Mouse (Mus musculus) heart, adult 8-10 months (tissue): ENCODE measurements around the gene Krtap7-1. TPM values are rescaled to one million over a fixed set of nuclear protein-coding genes. Genes with fewer than 3 reads are reported as not detected.

Experiments
- DNase-seq: peaks from one replicate; pipeline ENCODE4 v3.0.0; 2022; ENCODE audit warnings: low spot score
- total RNA-seq, 4 experiments: library from RNA; stranded (reverse); gene quantifications; 2 replicates each; pipeline ENCODE4 v1.2.4; 2022

Gene Krtap7-1
- total RNA-seq = not detected

DNA sequence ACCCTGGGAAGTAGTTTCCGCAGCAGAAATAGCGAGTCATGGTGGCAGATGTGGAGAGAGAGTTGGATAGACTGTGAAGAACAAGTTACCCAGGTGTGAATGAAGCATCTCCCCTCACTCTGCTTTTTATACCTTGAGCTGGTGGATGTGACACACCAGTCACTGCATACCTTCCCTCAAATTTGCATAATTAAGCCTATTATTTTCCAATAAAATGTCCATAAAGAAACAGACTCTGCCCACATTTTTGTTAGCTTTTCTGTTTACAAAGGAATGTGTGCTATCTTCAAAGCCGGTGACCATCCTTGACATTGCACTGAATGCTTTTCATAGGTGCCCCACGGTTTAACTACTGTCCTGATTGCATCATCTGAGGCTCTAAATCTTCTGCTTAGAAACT, at the start of gene Krtap7-1:
Gene Krtap7-1, minus strand, starts transcription at position 101 of the 400 bp plus-strand sequence.
- no peak for DNase-seq

DNA sequence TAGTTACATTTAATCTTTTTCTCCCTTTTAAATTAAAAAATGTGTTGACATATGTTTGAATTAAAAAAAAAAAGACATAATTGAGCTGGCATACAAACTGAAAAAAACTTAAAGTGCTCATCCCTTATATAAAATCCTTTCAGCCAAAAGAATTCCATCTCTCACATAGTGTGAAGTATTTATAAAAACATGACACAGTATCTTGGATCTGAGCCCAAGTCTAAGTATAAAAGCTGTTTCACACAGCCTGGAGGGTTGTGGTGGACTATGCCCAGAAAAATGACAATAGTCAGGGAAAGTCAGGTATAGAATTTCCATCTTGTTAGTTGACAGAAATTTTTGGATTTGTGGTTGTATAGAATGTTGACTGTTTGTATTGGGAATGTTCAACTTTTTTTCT, 42.2 kb upstream of the Krtap7-1 start:
- DNase-seq = peak; percentile 21

DNA sequence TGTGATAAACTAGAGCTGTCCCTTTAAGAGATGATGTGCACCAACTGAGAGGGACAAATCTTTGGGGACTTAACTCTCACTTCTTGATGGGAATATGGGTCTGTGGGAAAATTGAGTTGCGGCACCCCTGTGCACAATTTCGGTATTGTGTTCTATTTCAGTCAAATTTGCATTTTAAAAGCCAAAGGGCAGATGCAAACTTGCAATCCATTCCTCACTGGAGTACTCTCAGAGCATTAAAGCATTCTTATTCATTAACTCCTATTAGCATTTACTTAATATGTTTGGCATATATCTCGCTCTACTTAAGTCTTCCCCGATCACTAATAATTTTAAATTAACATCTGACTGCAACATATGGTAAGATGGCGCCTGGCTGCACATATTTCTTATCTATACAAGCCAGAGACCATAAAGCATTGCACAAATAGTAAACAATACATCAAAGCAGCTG, 29.9 kb upstream of the Krtap7-1 start:
- DNase-seq = no peak

DNA sequence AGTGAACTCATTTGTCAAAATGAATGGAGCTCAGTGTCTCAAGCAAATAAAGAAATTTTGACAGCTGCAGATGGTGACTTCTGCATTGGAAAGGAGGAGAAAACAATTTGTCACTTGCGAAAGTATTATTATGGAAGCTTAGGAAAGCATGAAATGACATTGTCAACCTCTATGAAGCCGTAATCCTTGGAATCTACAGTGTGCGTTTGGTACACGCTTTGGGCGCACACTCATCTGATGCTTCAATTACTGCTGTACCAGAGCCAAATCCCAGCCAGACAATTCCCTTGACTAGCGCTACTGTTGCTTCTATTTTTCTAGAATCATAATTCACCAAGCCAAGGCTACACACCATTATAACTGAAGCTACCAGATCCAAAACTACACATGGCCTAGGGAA, 29.2 kb upstream of the Krtap7-1 start:
- no peak for DNase-seq

DNA sequence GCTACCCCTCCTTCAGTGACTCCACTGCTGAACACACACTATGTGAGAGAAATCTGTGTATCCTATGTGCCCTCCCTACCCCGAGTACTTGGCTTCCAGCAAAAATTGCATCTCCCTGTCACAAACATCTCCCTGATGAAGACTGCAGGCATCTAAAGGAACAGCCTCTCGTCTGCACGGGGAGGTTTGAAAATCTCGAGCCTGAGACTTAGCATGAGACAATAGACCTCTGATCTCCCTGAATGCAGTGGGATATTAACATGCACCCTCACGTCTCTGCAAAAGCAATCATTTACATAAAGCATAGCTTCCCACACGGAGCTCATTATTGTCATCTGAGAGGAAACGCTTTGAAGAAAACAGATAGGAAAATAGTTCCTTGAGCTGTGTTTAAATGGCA, 22.4 kb upstream of the Krtap7-1 start:
- no peak for DNase-seq

DNA sequence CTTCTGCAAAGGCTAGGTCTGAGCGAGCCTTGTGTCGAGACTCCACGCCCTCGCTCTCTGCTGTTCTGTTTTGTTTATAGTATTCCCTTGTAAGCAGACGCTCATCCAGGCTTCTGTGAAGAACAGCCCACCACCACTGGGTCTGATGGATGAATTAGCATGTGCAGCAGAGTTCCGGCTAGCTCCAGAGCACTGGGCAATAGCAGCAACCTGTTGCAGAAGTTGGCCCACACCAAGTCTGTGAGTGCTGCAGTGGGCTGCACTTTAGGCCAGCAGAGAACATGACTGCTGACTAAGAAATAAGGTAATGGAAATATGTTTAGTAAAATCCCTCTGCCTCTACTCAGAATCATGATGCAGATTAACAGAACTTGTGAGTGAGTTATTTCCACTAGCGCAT, 21.7 kb upstream of the Krtap7-1 start:
- DNase-seq = no peak

DNA sequence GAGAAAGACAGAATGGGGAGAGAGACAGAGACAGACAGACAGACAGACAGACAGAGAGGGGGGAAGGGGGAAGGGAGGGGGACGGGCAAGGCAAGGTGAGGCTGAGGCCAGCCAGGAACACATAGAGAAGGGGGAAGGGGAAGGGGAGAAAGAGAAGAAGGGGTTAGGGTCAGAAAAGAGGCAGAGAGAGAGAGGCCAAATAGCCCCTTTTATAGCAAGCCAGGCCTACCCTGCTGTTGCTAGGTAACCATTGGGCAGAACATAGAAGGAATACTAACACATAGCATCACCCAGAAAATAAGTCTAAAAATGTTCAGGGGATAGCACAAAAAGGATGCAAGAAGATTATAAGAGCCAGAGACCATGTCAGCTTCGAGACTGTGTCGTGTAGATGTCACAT, 20.3 kb upstream of the Krtap7-1 start:
- DNase-seq = no peak

DNA sequence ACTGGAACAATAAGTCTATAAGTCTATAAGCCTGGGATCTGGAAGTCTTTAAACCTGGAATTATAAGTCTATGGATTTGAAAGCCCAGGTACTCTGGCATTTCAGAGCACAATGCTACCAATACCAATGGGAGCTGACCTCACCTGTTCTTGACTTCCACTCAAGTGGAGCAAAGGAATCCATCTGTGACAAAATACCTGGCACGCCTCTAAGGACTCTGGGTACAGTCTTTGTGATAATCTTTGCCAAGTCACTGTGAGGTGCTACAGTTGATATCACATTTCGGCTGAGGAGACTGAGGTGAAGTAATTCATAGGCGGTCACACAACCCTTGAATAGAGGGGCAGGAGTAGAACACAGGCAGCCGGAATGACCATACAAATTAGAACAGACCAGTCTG, 12.9 kb upstream of the Krtap7-1 start:
- DNase-seq = no peak

DNA sequence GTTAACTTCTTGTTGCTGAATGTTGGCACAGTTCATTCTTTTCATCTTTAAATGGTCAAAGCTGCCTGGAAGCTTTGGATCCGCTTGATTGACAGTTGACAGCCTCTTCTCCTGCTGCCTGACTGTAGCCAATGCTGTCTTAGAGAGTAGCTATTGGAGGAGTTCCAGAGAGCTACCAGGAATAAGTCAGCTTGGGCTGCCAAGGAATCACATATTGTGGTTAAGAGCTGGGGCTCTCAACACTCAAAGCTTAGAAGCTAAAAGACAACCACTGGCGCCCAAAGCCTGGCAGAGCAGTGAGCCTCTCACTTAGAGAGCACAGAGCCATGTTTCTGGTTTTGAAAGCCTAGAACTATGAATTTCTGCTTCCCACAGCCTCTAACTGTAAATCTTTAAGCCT, 12.4 kb upstream of the Krtap7-1 start:
- peak; percentile 1 for DNase-seq

DNA sequence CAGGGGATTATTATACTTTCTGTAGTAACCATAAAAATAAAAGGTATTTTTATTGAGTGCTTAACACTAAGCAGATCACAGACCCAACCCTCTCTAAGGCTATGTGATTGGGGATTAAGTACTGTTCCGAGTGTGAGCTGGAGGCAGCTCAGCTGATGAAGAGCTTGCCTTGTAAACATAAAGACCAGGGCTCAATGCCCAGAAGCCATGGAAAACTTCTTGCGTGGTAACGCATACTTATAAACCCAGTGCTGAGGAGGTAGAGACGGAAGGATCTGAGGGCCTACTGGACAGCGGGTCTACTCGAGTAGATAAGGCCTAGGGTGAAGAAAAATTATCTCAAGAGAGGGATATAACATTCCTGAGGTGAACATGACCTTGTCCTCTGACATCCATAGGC, 12.0 kb upstream of the Krtap7-1 start:
- no peak for DNase-seq

DNA sequence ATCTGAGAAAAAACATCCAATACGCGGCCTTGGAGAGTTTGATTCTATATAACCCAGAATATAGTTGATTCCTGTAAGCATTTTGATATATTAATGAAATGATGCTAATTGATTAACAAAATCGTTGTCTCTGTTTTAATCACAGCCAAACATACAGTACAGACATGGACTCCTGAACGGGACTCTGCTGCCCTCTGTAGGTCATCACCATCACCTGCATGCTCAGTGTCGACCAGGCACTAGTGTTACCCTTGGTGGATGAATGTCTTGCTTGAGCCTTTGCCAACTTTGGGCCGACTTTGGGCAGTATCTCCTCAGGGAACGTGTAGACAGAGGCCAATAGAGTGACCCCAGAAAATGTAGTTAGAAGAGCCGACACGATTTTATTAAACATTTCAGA, 9.5 kb upstream of the Krtap7-1 start:
- peak; percentile 1 for DNase-seq

DNA sequence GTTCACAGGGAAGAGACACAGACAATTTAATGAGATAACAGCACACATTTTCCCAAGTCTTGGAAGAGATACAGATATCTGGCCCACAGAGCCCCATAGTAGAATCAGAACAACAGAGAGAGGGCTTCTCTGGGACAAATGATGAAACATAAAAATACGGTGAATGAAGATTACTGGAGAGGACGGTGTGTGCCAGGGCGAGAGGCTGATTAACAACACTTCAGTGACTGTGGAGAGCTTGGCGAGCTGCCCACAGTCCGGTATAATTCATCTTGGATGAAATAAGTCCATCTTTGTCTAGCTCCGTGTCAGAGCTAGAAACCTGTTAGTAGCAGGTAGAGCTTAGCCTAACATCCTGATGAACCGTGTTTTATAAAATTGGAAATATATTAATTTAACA, 5.3 kb upstream of the Krtap7-1 start:
- no peak for DNase-seq

DNA sequence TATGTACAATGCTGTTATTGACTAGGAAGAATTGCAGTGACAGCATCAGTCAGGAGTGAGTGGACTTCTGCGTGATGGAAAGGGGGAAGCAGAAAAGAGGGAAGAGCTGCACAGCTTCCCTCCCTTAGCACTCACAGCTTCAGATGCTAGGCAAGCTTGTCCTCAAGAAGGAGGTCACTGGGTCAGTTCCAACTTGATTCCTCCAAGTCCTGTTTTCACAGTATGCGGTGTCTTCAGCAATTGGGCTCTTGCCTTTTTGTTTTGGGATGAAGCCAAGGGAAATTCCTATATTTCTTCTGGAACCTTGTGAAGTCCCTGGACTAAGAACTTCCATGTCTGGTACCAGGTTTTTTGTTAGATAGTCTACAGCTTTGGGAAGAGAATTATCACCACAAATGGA, 4.6 kb downstream of the Krtap7-1 start:
- no peak for DNase-seq

DNA sequence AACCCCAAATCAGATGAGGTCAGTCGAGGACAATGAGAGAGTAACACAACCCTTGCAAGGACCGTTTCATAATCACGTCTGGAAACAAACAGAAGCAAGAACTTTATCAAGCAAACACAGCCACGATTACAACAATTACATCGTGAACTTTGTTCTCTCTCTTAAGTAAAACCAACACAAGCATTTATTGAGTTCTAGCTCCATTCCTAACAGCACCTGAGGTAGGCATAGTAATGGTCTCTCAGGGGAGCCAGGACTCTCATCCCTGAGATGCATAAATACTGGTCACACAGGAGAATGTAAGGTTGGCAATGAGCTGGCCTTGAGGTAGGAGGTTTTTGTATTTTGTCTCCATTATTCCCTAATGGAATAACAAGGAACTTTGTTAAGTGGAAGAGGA, 6.3 kb downstream of the Krtap7-1 start:
- no peak for DNase-seq

DNA sequence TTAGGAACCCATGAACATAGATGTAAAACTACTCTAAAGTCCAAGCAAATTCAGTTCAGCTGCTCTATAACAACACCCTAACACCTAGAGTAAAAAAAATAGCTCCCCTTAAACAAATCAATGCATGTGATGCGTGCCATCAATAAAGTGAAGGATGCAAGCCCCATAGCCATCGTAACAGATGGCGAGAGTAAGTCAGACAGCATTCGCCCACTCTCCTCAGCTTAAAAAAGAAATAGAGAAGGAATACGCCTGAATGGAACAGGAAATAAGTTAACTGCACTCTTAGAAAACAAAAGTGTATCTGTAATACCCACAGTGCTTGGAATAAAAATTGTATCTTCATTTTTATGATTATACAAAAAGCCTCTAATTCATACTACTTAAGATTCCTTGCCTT, 11.1 kb downstream of the Krtap7-1 start:
- no peak for DNase-seq

DNA sequence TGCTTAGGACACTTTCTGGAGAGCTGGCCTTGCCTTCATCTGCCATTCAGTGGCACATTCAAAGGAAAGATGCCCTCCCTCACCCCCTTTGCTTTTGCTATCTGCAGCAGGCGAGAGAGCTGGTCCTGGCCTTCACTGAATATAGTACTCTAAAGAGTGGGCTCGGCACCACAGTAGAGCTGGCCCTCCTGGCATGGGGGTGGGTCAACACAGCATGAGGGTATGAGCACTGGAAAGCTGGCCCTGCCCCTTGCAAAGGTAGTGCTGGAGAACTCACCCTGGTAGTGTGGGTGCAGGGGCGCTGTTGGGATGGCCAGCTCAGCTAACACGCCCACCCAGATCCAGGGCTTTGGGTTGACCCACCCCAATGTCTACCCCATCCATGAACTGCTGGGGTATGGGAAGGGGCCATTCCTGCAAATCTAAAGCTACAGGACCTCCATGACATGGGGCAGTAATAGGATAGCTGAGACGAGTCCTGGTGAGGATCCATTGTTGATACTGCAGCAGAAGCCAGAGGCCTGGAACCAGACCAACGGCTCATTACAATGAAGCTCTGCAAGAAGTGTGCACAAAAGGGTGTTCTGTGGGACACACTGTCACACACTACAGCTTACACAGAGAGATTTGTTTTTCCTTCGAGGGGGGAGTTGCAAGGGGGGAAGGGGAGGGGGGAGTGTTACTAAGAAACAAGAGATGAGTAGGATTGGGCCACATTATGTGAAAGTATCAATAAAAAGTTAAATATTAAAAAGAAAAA, 12.5 kb downstream of the Krtap7-1 start:
- no peak for DNase-seq

DNA sequence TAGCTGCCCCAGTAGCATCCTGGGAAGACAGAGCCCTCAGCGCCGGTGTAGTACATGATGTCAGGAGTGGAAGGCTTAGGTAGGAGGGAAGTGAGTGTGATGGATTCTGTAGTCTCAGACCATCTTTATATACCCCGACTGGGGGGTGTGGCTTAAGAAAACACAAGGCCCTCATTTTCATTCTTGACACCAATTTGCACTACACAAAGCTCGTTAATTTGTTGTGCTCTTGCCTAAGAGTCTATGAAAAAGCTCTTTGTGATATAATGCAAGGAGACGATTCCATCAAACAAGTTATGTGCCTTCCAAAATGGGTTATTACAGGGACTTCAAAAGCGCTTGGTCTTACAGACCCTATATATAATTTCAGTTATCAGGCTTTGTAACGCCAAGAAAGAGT, 20.3 kb downstream of the Krtap7-1 start, which contains the start of gene Krtap8-1:
Gene Krtap8-1, minus strand, starts transcription at position 101 of the 400 bp plus-strand sequence.
- DNase-seq = no peak

DNA sequence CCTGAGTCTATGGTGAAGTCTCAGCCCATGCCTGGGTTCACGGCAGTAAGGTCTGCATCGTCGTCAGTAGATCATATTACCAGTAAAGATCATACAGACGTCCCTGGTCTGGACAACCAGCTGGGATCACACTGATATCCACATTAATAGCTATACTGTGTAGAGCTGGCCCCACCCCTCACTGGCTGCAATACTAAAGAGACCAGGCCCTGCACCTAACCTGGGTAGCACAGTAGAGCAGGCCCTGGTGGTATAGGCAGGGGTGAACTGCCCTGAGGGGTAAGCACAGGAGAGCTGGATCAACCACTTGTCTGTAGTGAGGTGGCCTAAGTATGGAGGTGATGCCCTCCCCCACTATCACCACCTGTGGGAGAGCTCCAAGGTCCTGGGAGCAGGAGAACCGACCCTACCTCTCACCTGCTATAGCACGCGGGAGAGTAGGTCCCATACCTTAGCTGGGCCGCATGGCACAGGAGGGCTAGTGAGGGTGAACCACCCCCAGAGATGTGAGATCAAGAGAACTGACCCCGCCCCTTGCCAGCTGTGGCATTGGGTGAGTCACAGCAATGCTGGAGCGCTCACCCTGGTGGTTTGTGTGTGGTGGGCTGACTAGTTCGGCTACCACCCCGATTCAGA, 30.3 kb downstream of the Krtap7-1 start:
- DNase-seq = no peak

DNA sequence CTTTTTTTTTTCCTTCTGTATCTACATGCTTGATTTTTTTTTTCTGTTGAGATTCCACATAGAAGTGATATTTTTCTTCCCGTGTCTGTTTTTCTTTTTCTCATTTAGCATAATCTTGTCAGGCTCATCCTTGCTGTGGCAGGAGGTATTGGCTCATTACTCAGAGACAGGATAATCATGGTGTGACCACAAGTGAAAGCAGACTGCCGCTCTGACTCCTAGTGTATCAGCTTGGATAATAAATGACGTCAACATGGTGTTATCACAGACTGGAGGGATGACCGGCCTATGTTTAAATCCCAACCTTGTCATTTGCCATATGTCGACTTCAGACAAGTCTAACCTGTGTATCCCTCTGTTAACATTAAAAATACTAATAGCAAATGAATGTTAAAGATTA, 46.9 kb downstream of the Krtap7-1 start:
- no peak for DNase-seq
